Mouse (Mus musculus) B cell, adult 62 days (primary cell): ENCODE data around the gene Bbs7. TPM values are rescaled to one million over a fixed set of nuclear protein-coding genes. Genes with fewer than 3 reads are reported as not detected.

Experiments used
- total RNA-seq: library from RNA; stranded (reverse); gene quantifications from 4 replicates; pipeline ENCODE4 v1.2.4, GENCODE M21; 2023

Bbs7 gene
- 0.77 to 1.0 TPM (median 0.83 TPM) in 4 replicates for total RNA-seq

GRCm38 (mm10) chr3:36613202-36613907, at the start of gene Bbs7:
Gene Bbs7, minus strand, starts transcription at chr3:36613477.

GRCm38 (mm10) chr3:36571827-36572378, 41.4 kb downstream of the Bbs7 start, which contains the start of gene Ccna2:
Gene Ccna2, minus strand, starts transcription at chr3:36572150.

GRCm38 (mm10) chr3:36552406-36553047, 60.8 kb downstream of the Bbs7 start, which contains the start of gene Exosc9:
Gene Exosc9, plus strand, starts transcription at chr3:36552606.

Other genes starting within 250 kb of the Bbs7 start
- 24.4 to 33.1 TPM (median 27.1 TPM) in 4 replicates for gene Anxa5, start 137.6 kb downstream of the Bbs7 start, total RNA-seq
- gene 1810062G17Rik, start 137.5 kb downstream of the Bbs7 start, total RNA-seq: 0.66 to 0.89 TPM (median 0.67 TPM) in 3 of 4 replicates, not detected in the other
- gene Gm11549, start 91.7 kb downstream of the Bbs7 start, total RNA-seq: not detected in 4 replicates
- gene Exosc9, start 60.9 kb downstream of the Bbs7 start, total RNA-seq: 32.1 to 42.4 TPM (median 37.4 TPM) in 4 replicates
- gene Ccna2, start 41.3 kb downstream of the Bbs7 start, total RNA-seq: 1.1 to 3.0 TPM (median 2.2 TPM) in 4 replicates
- gene Trpc3, start 76.7 kb upstream of the Bbs7 start, total RNA-seq: not detected in 4 replicates
- 120 to 137 TPM (median 134 TPM) in 4 replicates for gene 4932438A13Rik, start 249.6 kb upstream of the Bbs7 start, total RNA-seq